ENCODE assay signal across 25 mouse cellular contexts in the genomic region with DNA sequence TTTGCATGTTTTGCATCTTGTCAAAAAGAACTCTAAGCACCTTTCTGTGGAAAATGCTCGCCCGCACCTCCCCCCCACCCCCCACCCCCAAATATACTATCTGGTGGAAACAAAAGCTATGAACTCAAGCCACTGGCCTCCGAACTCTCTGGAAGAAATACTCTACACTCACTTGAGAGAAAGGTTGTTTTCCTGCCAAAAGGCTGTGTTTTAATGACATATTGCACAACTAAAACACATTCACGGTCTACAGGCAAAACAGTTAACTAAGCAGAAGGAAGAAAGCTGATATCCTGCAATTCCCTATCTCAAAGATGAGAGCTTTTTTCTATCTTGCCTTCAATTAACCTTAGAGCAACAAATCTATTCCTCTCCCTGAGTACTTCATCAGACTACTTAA. TPM values are rescaled to one million over a fixed set of nuclear protein-coding genes. Genes with fewer than 3 reads are reported as not detected.
"Had no signal": no experiment of that assay in that cellular context is flagged by ENCODE, and none has a peak within 500 bp of the region (broad histone marks: within the 10 kb centered on the region; RNA-seq: fewer than 3 reads in every experiment).

No protein-coding gene starts in this region.

- H3K9ac ChIP-seq: liver, embryonic 13.5 days; liver, embryonic 15.5 days; liver, postnatal 0 days; lung, embryonic 14.5 days; midbrain, embryonic 13.5 days; midbrain, embryonic 15.5 days; neural tube, embryonic 12.5 days had no signal

- H3K27ac ChIP-seq: liver, embryonic 13.5 days; liver, embryonic 15.5 days; macrophage; midbrain, embryonic 13.5 days; midbrain, embryonic 15.5 days; neural tube, embryonic 12.5 days had no signal

- H3K9me3 ChIP-seq: liver, embryonic 13.5 days; liver, embryonic 15.5 days; megakaryocyte, embryonic 14.5 days; neural tube, embryonic 12.5 days had no signal

- H3K4me2 ChIP-seq: liver, embryonic 13.5 days; liver, embryonic 15.5 days; lung, embryonic 14.5 days; midbrain, embryonic 11.5 days; midbrain, embryonic 13.5 days; midbrain, embryonic 15.5 days; neural tube, embryonic 12.5 days had no signal

- H3K4me3 ChIP-seq: liver, embryonic 13.5 days; liver, embryonic 15.5 days; megakaryocyte, embryonic 14.5 days; midbrain, embryonic 13.5 days; midbrain, embryonic 15.5 days; neural tube, embryonic 12.5 days had no signal

- ATAC-seq: midbrain, embryonic 13.5 days; midbrain, embryonic 15.5 days had no signal

- H3K4me1 ChIP-seq: midbrain, embryonic 13.5 days; midbrain, embryonic 15.5 days; neural tube, embryonic 12.5 days had no signal

- DNase-seq: liver, embryonic 13.5 days; liver, postnatal 0 days; lung, embryonic 14.5 days; right cerebral cortex, postnatal 14 days; spleen, adult 18-20 months; thymus, adult 18-20 months; thymus, postnatal 14 days; thymus, postnatal 36 days had no signal

- H3K36me3 ChIP-seq: liver, embryonic 13.5 days; liver, embryonic 15.5 days; midbrain, embryonic 13.5 days; midbrain, embryonic 15.5 days; neural tube, embryonic 12.5 days had no signal

- H3K27me3 ChIP-seq: liver, embryonic 13.5 days; liver, embryonic 15.5 days; megakaryocyte, embryonic 14.5 days; midbrain, embryonic 13.5 days; midbrain, embryonic 15.5 days; neural tube, embryonic 12.5 days had no signal

RNA-seq across cellular contexts. Expression of a gene that starts 33.4 kb away (rescaled TPM):
- total RNA-seq: megakaryocyte progenitor cell, adult 5-6 weeks; midbrain, postnatal 0 days; monocyte, adult 5-6 weeks; neutrophil, adult 5-6 weeks had no signal
- polyA plus RNA-seq: lung, embryonic 14.5 days; lung, embryonic 16.5 days; macrophage; midbrain, embryonic 11.5 days; midbrain, embryonic 13.5 days; midbrain, embryonic 15.5 days; midbrain, postnatal 0 days; neural tube, embryonic 12.5 days; neural tube, embryonic 14.5 days; small intestine, adult 2 months; stomach, embryonic 14.5 days; stomach, embryonic 16.5 days; thymus, postnatal 0 days had no signal

RNA-seq across cellular contexts. Expression of a gene that starts 39.4 kb away (rescaled TPM):
- total RNA-seq: megakaryocyte progenitor cell, adult 5-6 weeks; midbrain, postnatal 0 days; monocyte, adult 5-6 weeks; neutrophil, adult 5-6 weeks had no signal
- polyA plus RNA-seq: lung, embryonic 14.5 days; lung, embryonic 16.5 days; macrophage; midbrain, embryonic 13.5 days; midbrain, embryonic 15.5 days; midbrain, postnatal 0 days; neural tube, embryonic 12.5 days; neural tube, embryonic 14.5 days; stomach, embryonic 14.5 days; thymus, postnatal 0 days had no signal

RNA-seq across cellular contexts. Expression of a gene that starts 45.1 kb away (rescaled TPM):
- total RNA-seq: megakaryocyte progenitor cell, adult 5-6 weeks; midbrain, postnatal 0 days; monocyte, adult 5-6 weeks; neutrophil, adult 5-6 weeks had no signal
- polyA plus RNA-seq: lung, embryonic 14.5 days; lung, embryonic 16.5 days; macrophage; midbrain, embryonic 11.5 days; midbrain, embryonic 13.5 days; midbrain, embryonic 15.5 days; midbrain, postnatal 0 days; neural tube, embryonic 14.5 days; stomach, embryonic 14.5 days; stomach, embryonic 16.5 days; thymus, postnatal 0 days had no signal

RNA-seq across cellular contexts. Expression of a gene that starts 51.2 kb away (rescaled TPM):
- total RNA-seq: midbrain, postnatal 0 days; monocyte, adult 5-6 weeks; neutrophil, adult 5-6 weeks had no signal
- polyA plus RNA-seq: lung, embryonic 16.5 days; macrophage; midbrain, embryonic 13.5 days; midbrain, embryonic 15.5 days; midbrain, postnatal 0 days; neural tube, embryonic 14.5 days; stomach, embryonic 14.5 days; thymus, postnatal 0 days had no signal
